Mouse (Mus musculus) thymus, adult 2 months (tissue): Measurements from ENCODE around the gene Zbtb20.

Experiments
- CTCF ChIP-seq: fragments of 200-500 bp; IDR thresholded peaks from 2 replicates; pipeline ENCODE4 v1.5.1; 2012; ENCODE audit warnings: mild to moderate bottlenecking, control low read depth, low read length, moderate library complexity, borderline replicate concordance; ENCODE audit not compliant: control insufficient read depth, poor library complexity, insufficient read depth; ENCODE audit errors: extremely low read depth
- POLR2A ChIP-seq: fragments of 200-500 bp; IDR thresholded peaks from 2 replicates; pipeline ENCODE4 v1.6.1; 2012; ENCODE audit warnings: mild to moderate bottlenecking, low read length, control low read depth, moderate library complexity; ENCODE audit not compliant: control insufficient read depth, poor library complexity, insufficient read depth; ENCODE audit errors: extremely low read depth

- TF ChIP-seq POLR2A (no peak), CTCF (no peak)
These were observed 341.8 kb downstream of the Zbtb20 start for GRCm38 (mm10) chr16:43217336-43218006.
